ENCODE assay signal across 9 mouse cellular contexts in genomic region chr6:40235793-40236470, GRCm38 (mm10).
DNase-seq lines count a peak whose midpoint lies in the region; ATAC-seq and TF ChIP-seq lines count a peak whose summit lies in the region.
"Had no signal": no experiment of that assay in that cellular context is flagged by ENCODE, and none has a peak within 500 bp of the region (broad histone marks: within the 10 kb centered on the region; RNA-seq: fewer than 3 reads in every experiment).

No protein-coding gene starts in this region.

- peak; percentile 57 for DNase-seq in cerebellum, adult 11 months
- peak; percentile 68 to 92 for DNase-seq in adrenal gland, adult (ENCODE audit: inconsistent age in 2 of 2, low spot score in 1 of 2)
- DNase-seq in embryo, embryonic 10 days (ENCODE audit: low spot score) = peak; percentile 84
- peak; percentile 67 for DNase-seq in heart, adult 8-10 months (ENCODE audit: low spot score)
- DNase-seq in layer of hippocampus, adult 9-10 months (ENCODE audit: low spot score) = peak; percentile 65
- peak; percentile 60 to 78 for DNase-seq in lung, postnatal 4 days
- DNase-seq in spleen, adult 2 months (ENCODE audit: low read depth in 1 of 2, low spot score in 2 of 2) = peak in 1 of 2 experiments; percentile 47

- ATAC-seq in cerebellum, adult (ENCODE audit: insufficient number of reproducible peaks, low FRiP score, low TSS enrichment) = no peak

- no peak for TF ChIP-seq POLR2A in spleen, adult 2 months (IDR thresholded peaks at IDR 0.05; ENCODE audit: low read depth, low read length)

- peak; percentile 63; the same call in 1 of the 2 replicates for TF ChIP-seq CTCF in spleen, adult 2 months (IDR thresholded peaks at IDR 0.05; ENCODE audit: extremely low read depth, insufficient read depth, insufficient read length, insufficient replicate concordance)

- no peaks in the 10 kb centered on the region for H3K4me1 ChIP-seq in spleen, adult 2 months (ENCODE audit: control insufficient read depth, insufficient read depth, insufficient read length)

- WGBS in spleen, adult 2 months = 22% methylated on average over 10 of the region's 10 CpGs

- no peaks in the 10 kb centered on the region for H3K27me3 ChIP-seq in spleen, adult 2 months (ENCODE audit: control insufficient read depth, insufficient read depth, low read length)
- H3K27me3 ChIP-seq: midbrain, embryonic 12.5 days had no signal

- H3K4me3 ChIP-seq in spleen, adult 2 months (ENCODE audit: extremely low read depth, insufficient read depth, insufficient read length) = no peak overlapping the region
- H3K4me3 ChIP-seq: midbrain, embryonic 12.5 days had no signal

- no peaks in the 10 kb centered on the region for H3K36me3 ChIP-seq in spleen, adult 2 months (ENCODE audit: control insufficient read depth, insufficient read depth, low read length)
- H3K36me3 ChIP-seq: midbrain, embryonic 12.5 days had no signal

- H3K27ac ChIP-seq in spleen, adult 2 months (ENCODE audit: insufficient read depth, low read length) = no peak overlapping the region
- H3K27ac ChIP-seq: midbrain, embryonic 12.5 days had no signal
